Mouse (Mus musculus) left cerebral cortex, adult 8-10 months (tissue): Measurements from ENCODE around the gene Bves. TPM values are rescaled to one million over a fixed set of nuclear protein-coding genes. Genes with fewer than 3 reads are reported as not detected.
"Not testable (repeated sequence)": the region's sequence is repeated elsewhere in the genome, so short reads cannot be mapped to it uniquely, and the experiment has no call there.

Source experiments
- DNase-seq, 2 experiments: peaks; one replicate each; pipeline ENCODE4 v3.0.0; 2022; ENCODE audit warnings: low spot score in 2 of 2
- total RNA-seq, 4 experiments: library from RNA; stranded (reverse); gene quantifications; 2 replicates each; pipeline ENCODE4 v1.2.4; 2022

Bves gene
- under 1 TPM; 0.75 to 0.87 (median 0.81) TPM for total RNA-seq

DNA sequence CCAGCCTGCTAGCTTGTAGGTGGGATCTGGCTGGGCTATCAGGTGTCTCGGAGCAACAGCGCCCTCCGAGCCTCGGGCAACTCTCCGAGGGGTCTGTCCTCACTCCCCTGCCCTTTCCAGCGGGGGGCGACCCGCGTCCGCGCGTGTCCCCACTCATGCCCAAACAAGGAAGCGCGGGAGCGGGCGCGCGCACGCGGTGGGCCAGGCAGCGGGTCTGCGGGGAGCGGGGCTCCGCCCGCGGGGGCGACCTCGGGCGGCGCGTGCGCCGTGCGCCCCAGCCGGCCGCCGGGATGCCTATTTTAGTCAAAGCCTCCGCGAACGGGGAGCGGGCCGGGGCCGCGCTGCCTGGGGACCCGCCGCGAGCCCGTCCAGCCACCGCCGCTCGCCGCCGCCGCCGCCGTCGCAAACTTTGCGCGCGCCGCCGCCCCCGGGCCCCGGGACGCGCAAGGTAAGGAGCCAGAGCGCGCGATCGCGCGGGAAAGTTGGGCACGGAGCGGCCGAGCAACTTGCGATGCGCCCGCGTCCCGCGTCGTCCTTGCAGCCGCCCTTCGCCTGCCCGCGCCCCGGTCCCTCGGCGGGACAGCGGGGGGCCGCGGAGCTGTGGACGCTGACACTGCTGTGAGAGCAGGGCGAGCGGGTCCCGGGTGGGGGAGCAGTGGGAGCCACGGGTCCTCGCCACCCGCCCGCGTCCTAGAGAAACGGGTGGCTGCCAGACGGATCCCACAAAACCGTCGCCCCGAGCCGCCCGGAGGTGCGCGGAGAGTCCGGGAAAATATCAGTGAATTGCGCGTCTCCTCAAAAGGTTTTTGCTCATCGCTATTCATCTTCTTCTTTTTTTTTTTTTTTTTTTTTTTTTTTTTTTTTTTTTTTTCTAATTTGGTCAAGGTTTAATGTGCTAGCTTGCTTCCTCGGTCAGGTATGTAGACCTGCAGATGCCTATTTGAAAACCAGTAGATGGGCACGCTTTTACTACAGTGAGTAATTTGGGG, at the start of gene Bves:
TSS of gene Bves (plus strand) at position 339 of the 989 bp plus-strand sequence.
- peak in 1 of 2 experiments; percentile 3 for DNase-seq

- no peak for DNase-seq
Observed at GRCm38 (mm10) chr10:45288351-45288750, 47.2 kb upstream of the Bves start.

- DNase-seq = no peak
Observed at GRCm38 (mm10) chr10:45289218-45290105, 46.1 kb upstream of the Bves start.

GRCm38 (mm10) chr10:45290618-45291017, 45.0 kb upstream of the Bves start:
- DNase-seq = no peak

DNA sequence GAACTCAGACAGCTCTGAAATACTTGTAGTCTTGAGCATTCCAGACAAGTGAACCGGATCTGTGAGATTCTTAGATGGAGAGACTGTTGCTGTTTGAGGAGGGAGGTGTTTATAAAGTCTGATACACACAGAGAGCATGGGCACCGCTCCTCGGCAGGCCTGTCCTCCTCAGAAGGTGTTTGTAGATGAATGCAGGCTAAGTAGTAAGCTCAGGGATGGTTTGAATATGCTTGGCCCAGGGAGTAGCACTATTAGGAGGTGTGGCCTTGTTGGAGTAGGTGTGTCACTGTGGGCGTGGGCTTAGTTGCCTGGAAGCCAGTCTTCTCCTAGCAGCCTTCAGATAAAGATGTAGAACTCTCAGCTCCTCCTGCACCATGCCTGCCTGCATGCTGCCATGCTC, 43.4 kb upstream of the Bves start:
- not testable (repeated sequence) for DNase-seq

- DNase-seq = no peak
Observed at GRCm38 (mm10) chr10:45295093-45295492, 40.5 kb upstream of the Bves start.

GRCm38 (mm10) chr10:45298503-45298902, 37.1 kb upstream of the Bves start:
- no peak for DNase-seq

DNA sequence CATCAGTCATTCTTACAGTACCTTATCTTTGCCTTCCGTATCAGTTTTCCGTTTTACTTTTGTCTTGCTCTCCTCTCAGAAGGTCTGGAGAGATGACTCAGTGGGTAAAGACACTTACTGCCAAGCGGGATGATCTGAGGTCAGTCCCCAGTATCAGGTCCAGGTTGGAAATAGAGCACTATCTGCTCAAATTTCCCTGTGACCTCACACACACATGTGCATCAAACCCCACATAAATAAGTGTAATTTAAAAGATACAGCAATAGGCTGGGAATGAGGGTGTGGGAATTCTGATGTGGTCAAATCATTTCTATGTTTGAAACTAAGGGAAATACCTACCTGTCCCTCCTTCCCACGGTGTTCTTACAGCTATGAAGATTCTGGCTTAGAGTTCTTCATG, 36.1 kb upstream of the Bves start:
- DNase-seq = no peak

DNA sequence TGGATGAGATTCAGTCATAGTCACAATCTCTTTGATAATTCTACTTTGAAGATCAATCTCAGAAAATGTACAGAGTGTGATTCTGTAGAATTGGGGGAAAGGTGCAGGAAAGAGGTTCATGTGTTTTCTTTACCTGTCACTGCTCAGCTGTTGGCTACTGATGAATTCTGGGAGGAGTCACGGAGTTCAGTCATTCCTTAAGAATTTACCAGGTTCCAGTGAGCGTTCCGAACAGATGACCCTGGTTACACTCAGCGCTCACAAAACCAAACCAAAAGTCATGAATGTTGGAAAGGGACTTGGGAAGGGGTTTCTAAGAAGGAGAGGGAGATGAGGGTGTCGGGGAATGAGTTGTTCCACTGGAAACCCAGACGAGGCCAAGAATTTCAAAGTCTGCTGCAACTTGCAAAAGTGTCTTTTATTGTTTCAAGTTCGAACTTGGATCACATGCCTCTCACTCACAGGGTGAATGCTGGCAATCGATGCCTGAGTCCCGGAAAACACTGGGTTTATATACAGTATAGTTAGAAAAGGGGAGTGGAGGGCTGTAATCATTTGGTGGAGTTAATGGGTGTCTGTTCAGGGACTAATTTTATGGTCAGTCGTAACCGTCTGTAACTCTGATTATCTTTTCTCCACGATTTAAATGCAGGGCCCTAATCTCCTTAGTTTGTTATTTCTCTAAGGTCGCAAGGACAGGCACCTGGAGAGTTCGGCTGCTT, 32.1 kb upstream of the Bves start:
- no peak for DNase-seq

- DNase-seq = no peak
Observed at GRCm38 (mm10) chr10:45305173-45305572, 30.4 kb upstream of the Bves start.

DNA sequence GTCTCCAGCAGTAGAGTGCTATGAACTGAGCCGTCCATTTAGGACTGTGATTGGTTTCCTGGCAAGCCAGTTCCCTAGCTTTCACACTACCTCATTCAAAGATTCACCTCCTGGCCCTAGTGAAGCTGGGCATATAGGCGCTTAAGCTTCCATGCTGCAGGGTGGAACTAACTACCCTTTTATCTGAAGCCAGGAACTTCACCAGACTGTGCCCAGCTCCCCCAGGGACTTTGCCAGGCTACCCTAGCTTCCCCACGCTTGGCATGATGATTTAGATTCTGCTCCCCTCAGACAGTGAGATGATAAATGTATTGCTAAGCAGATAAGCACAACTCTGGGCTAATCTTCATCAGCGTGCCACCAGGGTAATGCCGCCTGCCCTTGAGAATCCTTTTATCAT, 24.4 kb upstream of the Bves start:
- no peak for DNase-seq

DNA sequence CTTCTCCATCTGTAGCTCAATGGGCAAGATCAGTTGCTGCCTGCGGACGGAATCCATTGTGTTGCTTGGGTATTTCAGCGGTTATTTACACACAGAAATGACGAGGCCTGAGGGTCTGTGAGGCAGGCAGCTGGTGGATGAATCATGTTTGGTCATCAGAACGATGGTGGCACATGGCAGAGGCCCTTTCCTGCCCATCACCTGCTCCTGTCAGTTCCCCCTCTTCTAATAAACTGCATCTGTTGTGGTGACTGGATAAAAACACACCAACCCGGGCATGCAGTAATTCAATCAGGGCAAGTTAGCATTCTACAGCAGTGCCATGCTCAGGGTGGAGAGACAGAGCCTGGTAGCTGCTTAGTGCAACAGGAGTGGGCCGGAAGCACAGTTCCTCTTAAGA, 23.9 kb upstream of the Bves start:
- DNase-seq = no peak

DNA sequence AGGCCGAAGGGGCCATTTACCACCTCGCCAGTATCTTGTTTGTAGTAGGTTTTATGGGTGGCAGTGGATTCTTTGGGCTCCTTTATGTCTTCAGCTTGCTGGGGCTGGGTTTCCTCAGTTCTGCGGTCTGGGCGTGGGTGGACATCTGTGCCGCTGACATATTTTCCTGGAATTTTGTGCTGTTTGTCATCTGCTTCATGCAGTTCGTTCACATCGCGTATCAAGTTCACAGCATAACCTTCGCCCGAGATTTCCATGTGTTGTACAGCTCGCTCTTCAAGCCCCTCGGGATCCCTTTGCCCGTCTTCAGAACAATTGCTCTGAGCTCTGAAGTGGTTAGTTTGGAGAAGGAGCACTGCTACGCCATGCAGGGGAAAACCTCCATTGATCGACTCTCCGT, 20.7 kb upstream of the Bves start:
- DNase-seq = no peak

GRCm38 (mm10) chr10:45318922-45319321, 16.6 kb upstream of the Bves start:
- DNase-seq = no peak

DNA sequence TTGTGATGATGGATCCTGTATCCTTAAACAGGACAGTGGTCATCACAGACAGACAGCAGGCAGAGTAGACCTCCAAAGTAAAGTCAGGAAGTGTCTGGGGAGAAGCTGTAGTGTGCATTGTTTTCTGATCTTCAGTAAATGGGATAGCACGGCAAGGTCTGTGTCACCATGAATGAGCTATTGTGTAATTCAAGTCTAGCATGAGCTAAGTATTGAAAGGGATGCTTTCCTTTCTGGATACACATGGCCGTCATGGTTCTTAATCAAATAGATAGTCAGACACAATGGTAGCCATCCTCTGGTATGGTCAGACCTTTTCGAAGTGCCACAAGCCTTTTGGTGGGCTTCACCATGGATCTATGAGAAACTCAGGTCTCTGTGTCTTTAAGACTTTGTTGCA, 15.3 kb upstream of the Bves start:
- DNase-seq = no peak

GRCm38 (mm10) chr10:45324159-45324558, 11.4 kb upstream of the Bves start:
- no peak for DNase-seq

DNA sequence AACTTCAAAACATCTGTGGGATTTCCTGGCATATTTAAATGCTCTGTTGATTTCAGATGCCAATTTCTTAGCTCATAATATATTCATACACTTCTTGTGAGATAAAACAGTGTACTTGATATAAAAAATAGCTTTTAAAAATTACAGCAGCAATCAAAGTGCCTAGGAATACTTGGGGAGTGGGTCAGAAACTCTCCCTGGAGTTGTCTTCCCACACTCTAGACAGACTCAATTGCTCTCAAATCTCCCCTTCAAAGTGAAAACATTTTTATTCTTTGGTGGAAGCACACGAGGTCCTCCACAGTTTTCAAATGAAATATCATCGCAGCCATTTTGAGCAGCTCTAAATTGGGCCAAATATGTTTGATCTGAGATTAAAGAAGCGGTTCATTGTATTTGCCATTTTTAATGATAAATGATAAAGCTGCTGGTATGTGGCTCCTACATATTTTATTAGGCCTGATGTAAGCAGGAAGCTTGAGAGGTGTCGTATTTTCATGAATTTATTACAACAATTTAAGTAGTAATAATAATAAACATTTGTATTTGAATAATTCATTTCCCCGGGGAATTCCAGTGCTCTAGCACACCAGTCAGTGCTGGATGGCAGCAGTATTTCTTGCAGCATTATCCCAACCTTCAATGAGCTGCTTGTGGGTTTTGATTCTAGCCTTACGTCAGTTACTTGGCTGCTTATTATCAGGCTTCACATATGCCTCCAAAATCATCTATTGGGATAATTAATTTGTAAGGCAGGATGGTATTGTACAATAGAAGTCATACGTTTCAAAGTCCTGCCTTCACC, 7.2 kb upstream of the Bves start:
- DNase-seq = no peak

- no peak for DNase-seq
Observed at GRCm38 (mm10) chr10:45334925-45335324, 647 bp upstream of the Bves start.

DNA sequence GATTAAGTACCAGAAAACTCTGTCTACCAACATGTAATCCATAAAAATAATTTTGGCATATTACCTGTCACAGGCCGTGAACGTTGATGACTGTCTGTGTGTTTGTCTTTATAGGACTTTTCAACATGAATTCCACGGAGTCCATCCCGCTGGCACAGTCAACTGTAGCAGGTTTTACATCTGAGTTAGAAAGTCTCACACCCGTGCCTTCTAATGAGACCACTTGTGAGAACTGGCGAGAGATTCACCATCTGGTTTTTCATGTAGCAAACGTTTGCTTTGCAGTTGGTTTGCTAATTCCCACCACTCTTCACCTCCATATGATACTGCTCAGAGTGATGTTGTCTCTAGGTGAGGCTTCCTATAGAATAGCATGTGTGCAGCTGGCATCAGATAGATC, 3.5 kb downstream of the Bves start:
- no peak for DNase-seq

DNA sequence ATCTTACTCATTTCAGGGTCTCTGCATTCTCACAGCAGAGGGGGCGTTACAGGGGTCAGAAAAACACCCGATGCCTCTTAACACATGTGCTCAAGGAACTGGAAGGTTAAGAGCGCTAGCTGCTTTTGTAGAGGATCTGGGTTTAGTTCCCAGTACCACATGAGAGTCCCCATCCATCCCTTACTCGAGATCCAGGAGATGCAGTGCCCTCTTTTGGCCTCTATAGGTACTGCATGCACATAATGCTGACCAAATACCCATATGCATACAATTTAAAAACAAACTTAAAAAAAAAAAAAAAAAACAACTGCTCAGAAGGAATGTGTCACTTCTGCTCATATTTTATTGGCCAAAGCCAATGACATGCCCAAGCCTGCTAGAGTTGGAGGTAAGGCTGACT, 8.8 kb downstream of the Bves start:
- DNase-seq = no peak

GRCm38 (mm10) chr10:45345217-45345616, 9.6 kb downstream of the Bves start:
- no peak for DNase-seq
